Mouse (Mus musculus): ENCODE measurements around the gene Atp5j.
A peak's percentile ranks its signal among the peaks of the same experiment; 100 is the strongest.

The Atp5j gene

DNA sequence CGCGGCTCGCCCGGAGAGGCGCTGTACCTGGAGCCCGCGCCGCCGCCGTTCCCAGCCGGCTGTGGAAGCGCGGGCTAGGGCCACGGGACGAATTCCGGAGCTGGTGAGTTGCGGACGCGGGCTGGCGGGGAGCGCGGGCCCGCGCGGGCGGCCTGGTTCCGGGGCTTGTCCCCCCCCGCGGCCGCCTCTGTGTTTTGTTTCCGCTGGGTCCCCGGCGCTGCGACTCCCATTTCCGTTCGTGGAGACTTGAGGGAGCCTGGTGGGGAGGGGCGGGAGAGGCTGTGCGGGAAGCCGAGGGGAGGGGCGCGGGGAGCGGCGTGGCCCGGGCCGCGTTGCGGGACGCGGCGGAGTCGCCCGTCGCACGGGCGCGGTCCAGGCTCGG lies at the start of gene Atp5j:
TSS of gene Atp5j (minus strand) at position 185 of the 382 bp plus-strand sequence.
- peak in 1 of 2 experiments; percentile 49 for DNase-seq (ENCODE audit: low read depth in 2 of 2, low spot score in 2 of 2)

DNA sequence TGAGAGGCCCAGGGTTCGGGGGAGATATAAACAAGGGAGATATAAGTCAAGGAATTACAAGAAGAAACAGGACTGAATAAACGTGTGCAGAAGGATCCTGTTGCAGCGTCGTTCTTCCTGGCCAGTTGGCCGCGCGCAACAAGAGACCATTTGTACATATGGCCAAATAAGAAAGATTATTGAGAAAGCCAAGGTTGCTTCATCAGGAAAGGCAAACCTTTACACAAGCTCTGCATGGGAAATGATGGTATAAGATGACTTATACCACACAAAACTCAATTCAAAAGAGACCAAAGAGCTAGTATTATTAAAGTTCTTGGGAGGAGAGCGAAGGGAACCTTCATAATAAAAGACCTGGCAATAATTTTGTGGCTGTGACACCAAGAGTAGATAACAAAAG lies 49.1 kb upstream of the Atp5j start:
- no peak for DNase-seq (ENCODE audit: low read depth in 2 of 2, low spot score in 2 of 2)

DNA sequence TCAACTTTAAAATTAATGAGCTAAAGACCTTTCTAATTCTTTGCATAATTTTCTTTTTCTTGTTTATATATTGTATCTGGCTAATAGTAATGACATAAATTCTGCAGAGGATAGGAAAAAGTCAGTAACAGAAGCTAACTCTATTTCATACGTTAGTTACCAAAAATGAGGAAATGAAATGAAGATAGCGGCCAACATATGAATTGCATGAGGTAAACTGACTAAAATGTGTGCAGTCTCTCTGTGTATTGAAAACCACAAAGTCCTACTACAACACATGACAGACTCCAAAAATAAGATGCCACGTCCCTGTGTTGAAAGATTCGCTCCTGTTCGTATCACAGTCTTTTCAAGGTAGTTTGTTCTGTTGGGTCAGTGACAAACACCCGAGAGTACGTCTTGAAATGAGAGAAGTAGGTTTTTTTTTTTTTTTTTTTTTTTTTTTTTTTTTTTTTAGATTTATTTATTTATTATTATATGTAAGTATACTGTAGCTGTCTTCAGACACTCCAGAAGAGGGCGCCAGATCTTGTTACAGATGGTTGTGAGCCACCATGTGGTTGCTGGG lies 46.4 kb upstream of the Atp5j start:
- DNase-seq (ENCODE audit: low read depth in 2 of 2, low spot score in 2 of 2) = no peak

DNA sequence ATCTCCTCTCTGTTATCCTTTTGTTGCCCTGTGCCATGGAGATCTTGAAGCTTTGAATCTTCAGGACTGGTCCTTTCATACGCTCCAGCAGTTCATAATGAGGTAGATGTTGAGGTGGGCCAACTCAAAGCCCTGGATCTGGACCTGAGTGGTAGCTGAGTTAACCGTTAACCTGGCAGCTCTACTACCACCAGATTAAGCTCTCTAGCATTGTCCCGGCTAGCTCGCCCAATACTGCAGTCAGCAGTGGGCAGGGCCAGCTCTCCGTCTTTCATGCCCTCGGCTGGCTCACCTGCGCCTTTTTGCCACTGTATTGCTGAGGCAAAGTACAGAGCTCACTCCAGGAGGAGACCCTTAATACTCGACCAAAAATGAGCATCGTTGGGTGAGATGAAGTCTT lies 45.7 kb upstream of the Atp5j start:
- no peak for DNase-seq (ENCODE audit: low read depth in 2 of 2, low spot score in 2 of 2)

DNA sequence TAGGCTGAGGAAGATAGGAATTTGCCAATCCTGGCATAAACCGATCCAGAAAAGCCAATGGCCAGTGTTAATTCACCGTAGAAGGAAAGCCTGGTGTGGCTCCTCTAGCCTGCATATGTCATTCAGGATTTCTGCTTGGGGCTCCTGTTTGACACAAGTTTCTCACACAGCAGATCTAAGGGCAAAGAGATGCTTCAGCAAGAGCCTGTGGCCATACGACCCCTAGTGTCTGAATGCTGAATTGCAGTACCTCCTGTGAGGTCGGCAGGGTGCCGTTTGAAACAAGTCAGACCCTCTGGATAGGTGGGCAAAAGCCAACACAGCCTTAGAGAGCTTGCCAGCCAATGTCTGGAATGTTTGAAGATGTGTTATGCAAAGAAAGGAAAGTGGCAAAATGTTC lies 43.7 kb upstream of the Atp5j start:
- peak; percentile 58 to 68 for DNase-seq (ENCODE audit: low read depth in 2 of 2, low spot score in 2 of 2)

DNA sequence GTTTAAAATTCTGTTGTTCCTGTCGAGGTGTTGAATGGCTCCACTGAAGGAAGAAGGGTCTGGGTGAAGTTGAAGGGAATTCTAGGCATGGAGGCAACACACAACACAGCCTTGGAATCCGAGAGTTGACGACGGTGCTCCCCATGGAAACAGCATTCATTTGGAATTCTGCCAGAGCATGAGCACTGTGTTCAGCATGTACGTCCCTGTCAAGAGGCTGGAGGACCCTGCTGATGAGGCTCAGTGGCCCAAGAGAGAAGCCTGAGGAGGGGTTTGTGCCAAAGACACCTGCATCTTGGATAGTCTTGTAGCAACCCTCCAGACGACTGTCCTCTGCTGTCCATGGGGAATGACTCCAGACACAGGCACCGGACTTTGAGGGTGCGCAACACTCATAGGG lies 40.7 kb upstream of the Atp5j start:
- no peak for DNase-seq (ENCODE audit: low read depth in 2 of 2, low spot score in 2 of 2)

DNA sequence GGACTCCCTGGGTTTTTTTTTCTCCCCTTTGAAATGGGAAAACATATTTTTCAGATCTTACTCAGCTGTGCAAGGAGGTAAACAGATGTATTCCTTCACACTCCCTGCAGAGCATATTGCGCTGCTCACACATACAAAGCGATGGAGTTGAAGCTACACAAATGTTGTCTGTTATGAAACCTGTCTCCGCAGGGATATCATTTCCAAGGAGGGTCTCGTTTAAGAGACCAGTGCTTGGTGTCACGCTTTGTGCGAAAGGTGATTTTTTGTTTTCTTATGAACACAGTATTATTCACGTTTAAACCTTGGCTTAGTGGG lies 40.3 kb upstream of the Atp5j start:
- no peak for DNase-seq (ENCODE audit: low read depth in 2 of 2, low spot score in 2 of 2)

DNA sequence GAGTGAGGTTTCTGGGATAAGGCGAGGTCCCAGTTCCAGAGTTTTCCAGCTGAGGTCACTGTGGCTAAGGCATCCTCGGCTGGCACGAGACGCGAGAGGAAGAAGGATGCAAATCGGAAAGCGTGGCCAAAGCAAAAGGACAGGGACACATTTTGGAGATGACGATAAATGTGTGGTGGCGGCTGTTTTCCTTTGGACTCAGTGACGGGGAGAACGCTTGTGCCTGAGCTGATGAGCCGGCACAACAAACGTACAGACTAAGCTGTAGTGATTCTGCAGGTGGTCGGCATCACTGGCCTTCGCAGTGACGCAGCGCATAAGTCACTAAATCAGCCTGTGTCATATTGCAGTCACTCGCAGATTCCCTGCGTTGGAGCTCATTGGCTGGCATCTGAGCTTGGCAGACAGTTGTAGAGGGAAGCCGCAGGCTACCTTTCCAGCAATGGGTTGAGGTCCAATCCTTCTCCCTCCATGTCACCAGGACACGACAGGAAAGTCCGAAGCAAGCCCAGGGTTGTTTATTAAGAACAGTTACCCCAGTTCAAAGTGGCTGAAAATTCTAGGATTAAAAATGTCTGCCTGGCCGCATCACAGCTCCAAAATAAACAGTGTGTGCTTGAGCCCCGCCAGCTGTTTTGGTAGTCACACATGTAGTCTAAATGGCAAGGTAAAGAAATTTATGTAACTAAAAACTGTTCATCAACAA lies 39.7 kb upstream of the Atp5j start:
- no peak for DNase-seq (ENCODE audit: low read depth in 2 of 2, low spot score in 2 of 2)

DNA sequence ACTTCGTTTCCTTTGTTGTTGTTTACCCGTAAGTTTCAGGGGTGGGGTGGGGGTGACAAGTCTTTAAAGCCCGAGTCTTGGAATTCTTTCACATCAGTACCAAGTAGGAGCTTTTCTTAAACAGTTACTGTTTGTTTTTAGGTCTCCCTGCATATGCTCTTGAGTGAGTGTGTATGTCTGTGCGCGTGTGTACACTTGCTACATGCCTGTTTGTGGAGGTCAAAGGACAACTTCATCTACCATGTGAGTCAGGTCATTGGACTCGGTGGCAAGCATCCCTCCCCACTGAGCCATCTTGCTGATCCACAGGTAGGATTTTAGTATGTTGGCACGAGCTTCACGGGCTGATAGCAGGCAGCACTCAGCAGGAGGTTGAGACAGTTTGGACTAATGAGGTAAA lies 38.4 kb upstream of the Atp5j start:
- no peak for DNase-seq (ENCODE audit: low read depth in 2 of 2, low spot score in 2 of 2)

DNA sequence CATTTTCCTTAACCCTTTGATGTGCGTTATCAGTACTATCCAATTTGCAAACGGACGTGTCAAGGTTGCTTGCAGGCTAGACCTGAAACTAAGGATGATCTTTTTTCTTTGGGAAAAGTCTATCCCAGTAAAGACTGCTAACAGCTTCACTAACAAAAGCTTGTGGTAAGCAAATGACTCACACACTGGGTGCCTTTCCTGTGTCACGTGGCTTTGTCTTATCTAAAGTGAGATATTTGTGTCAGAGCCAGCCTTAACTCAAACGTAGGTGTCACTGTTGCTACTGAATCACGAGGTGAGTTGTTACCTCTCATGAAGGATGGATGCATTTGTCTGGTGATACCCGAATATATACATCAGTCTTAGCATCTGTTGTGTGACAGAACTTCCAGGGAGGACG lies 29.2 kb upstream of the Atp5j start:
- no peak for DNase-seq (ENCODE audit: low read depth in 2 of 2, low spot score in 2 of 2)

DNA sequence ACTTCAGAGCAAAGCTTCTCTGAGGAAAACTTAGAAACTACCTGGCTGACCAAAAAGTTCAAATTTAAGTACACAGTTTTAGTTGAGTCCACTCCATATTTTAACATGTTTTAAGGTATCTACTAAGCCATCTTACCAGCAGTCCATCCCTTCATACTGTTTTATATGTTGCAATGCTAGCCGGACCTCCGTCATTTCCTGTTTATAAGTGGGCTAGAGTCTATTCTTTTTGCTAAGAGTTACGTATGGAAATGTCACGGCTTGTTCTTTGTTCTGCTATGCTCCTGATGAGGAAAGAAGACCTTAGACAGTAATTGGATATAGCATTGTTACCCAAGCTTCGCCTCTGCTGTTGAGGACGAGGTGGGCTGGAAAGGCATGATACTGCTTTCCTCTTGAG lies 18.1 kb upstream of the Atp5j start:
- no peak for DNase-seq (ENCODE audit: low read depth in 2 of 2, low spot score in 2 of 2)

DNA sequence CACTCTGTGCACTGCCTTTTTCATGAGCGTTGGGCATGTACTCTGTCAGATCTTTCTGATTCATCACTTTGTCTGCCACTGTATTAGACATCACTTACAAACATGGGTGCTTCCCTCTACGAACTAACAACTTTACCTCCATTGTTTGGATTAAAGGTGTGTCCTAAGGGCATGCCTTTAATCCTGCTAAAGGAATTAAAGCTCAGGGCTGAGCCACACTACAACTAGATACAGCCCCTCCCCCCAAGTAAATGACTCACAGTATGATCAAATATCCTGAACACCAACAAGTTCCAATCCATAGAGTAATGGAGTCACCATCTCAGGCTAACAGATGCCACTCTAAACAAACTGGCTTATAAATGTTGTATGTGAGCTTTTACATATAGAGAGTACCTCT lies 3.2 kb upstream of the Atp5j start:
- no peak for DNase-seq (ENCODE audit: low read depth in 2 of 2, low spot score in 2 of 2)

DNA sequence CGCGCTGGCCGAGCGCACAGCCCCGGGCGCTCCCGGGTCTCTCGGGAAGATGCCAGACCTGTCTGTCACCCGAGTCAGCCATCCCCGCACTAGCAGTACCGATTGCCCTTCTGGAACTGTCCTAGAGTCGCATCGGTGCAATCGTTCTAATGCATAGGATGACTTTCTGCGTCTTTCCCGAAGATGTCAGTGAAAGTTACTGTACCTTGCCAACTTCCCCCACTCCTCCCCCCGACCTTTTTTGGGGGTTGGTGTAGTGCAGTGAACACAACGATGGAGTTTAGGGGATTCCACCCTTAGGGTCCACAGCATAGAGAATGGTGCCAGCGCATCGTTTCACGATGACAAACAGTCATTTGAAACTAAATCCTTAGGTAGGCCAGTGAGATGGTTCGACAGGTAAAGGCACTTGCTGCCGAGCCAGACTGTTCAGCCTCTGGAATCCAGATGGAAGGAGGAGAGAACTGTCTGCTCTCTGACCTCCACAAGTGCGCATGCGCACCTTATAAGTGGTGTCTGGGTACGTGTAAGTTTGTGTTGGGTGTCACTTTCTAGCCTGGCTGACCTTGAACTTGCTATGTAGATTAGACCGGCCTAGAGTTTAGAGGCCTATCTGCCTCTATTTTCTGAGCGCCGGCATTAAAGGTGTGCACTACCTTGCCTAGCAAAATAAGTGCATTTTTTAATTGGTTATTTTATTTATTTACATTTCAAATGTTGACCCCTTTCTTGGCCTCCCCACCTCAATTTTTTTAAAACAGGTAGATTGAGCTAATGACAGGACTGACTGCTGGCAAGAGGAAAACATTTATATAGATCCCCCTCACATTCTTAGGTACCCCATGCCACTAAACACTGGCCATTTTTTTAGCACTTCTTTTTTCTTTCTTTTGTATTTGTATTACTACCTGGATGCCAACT lies 658 bp upstream of the Atp5j start:
- peak; percentile 22 to 35 for DNase-seq (ENCODE audit: low read depth in 2 of 2, low spot score in 2 of 2)

DNA sequence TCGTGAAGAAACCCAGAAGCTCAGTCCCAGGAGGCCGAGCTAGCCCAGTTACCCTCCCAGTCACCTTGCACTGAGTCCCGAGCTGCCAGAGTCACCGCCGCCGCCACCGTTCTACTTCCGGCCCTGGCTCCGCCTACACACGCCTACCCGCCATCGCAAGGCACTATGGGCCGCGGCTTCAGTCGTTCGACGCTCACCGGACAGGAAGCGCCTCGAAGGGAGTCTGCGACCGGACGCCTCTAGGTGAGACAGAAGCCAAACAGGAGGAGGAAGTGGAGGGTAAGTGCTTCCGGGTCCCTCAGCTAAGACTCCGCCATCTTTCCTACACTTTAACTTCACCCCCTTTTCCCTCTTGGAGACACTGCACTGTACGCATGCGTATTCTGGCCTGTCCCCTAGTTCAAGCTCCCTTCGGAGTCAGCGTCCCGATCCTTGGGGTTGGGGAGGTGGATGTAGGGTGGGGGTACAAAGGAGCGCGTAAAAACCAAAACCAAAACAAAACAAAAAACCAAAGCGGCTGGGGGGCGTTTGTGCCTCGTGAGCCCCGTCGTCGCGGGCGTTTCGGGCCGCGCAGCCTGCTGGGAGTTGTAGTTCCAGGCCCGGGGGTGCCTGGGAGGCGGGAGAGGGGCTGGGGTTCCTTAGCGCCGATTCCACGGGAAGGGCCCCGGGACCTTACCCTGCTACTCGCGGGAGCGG lies 532 bp downstream of the Atp5j start, which contains the start of gene Gabpa:
TSS of gene Gabpa (plus strand) at position 181 of the 696 bp plus-strand sequence.
- peak; percentile 86 to 91 for DNase-seq (ENCODE audit: low read depth in 2 of 2, low spot score in 2 of 2)

DNA sequence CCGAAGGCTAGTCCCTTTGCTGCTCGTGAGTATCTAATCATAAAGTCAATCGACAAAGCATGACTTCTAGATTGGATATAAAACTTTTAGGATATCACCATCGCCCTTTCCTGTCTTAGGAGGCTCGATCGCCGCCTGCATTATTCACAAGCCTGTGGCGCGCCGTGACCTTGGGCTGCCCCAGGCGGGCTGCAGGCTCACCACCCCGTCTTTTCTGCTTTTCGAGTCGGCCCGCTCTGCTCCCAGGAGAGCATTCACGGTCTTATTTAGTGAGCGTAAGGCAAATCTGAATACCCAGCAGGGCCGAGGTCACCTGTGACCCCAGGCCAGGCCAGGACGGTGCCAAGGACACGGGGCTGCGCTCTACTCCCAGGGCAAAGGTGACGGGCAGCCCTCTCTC lies 1.1 kb downstream of the Atp5j start:
- no peak for DNase-seq (ENCODE audit: low read depth in 2 of 2, low spot score in 2 of 2)

DNA sequence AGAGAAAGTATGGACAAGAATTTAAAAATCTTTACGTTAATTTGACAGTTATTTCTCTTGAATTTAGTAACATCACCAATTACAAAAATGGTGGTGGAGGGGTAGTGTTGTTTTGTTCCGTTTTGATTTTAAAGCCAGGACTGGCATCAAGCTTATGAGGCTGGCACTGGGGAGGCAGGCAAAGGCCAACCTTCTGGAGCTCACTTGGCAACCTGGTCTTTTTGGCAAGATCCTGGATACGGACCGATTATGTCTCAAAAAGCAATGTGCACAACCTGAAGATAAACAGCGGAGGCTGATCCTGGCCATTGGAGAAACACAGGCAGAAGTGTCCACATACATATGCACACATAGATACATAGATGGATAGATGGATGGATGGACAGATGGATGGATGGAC lies 2.7 kb downstream of the Atp5j start:
- no peak for DNase-seq (ENCODE audit: low read depth in 2 of 2, low spot score in 2 of 2)

DNA sequence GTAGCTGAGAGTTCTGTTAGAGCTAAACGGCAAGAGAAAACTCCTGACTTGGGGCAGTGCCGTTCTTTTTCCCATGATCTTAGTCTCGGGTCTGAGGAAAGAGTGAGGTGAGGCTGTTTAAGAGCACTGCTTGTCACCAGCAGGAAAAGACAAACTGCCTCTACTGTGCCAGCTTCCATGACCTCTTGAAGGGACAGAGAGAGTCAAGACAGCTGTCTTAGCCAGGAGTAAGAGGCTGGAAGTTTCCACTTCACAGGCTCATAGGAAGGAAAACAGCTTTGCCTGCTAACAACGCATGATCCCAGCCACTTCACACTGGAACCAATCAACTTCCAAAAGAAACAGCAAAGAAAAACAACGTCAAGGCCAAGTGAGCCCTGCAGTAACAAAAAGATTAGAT lies 3.7 kb downstream of the Atp5j start:
- no peak for DNase-seq (ENCODE audit: low read depth in 2 of 2, low spot score in 2 of 2)

DNA sequence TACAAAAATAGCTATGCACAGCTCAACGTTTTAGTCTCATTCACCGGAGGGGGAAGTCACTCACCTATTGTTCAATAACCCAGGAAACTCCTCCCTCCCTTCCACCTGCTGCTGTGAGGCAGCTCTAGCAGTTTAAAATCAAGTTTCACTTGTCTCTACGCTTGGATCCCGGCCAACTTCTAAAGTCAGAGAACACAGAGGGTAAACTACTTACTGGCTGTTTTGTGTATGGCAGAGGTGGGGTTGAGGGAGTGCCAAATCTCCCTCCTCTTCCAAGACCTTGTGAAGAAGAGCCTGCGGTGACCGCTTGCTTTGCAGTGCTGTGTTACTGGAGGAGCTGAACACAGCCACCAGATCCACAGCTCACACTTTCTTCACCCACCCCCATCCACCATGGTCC lies 10.4 kb downstream of the Atp5j start:
- no peak for DNase-seq (ENCODE audit: low read depth in 2 of 2, low spot score in 2 of 2)

DNA sequence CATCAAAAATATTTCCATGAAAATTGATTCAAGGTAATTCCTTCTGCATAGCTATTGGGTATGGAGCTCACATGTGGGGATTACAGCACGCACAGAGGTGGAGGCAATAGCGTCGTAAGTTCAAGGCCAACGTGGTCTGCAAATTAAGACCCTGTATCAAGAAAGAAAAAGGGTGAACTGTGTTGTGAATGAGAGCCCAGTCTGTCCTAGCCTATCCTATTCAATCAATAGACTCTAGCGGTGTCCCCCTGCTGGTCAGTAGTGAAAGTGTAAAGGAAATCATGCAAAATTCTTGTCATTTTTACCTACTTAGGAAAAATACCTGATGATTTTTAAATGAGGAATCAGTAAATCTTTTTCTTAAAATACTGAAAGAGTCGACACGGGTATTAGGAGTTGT lies 18.0 kb downstream of the Atp5j start:
- DNase-seq (ENCODE audit: low read depth in 2 of 2, low spot score in 2 of 2) = peak in 1 of 2 experiments; percentile 28

DNA sequence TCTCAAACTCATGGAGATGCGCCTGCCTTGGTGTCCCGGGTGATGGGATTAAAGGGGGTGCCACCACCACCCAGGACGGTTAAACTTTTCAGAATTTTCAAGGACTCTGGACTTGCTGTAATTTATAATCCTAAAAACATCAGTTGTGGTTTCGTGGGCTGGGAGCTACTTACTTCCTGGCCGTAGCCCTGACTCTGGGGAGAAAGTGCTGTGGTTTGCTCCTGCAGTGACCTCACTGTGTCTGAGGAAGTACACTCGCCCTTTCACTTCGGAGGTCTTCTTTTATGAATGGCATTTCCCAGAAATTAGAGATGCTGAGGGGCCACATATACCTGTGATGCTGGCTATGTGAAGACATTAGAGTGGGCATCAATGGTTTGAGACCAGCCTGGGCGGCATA lies 20.9 kb downstream of the Atp5j start:
- DNase-seq (ENCODE audit: low read depth in 2 of 2, low spot score in 2 of 2) = no peak

DNA sequence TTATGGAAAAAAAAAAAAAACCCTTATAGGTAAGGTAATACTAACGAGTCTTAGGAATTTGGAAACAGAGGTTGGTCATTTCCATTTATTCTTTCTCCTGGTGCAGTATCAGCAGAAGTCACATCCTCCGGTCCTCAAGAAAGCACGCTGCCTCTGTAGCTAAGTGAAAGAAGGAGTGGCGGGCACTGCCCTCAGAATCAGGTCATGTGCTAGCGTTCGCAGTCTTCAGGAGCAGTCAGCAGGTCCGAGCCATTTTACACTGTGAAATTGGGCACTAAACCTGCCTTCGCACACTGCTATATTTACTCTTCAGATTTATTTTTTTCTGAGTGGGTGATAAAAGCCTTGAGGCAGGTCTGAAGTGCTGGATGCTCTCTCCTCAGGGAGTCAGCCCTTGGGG lies 21.6 kb downstream of the Atp5j start:
- no peak for DNase-seq (ENCODE audit: low read depth in 2 of 2, low spot score in 2 of 2)

DNA sequence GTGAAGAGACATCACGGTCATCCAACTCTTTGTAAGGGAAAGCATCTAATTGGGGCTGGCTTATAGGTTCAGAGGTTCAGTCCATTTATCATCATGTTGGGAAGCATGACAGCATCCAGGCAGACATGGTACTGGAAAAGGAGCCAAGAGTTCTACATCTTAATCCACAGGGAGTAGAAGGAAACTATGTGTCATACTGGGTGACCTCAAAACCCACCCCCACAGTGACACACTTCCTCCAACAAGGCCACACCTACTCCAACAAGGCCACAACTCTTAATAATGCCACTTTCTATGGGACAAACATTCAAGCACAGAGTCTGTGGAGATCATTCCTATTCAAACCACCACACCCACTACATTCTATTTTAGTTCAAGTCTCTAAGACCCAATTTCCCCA lies 25.2 kb downstream of the Atp5j start:
- DNase-seq (ENCODE audit: low read depth in 2 of 2, low spot score in 2 of 2) = no peak

All from CD8-positive naive resting alpha-beta T cell, adult 2 months (primary cell).